Mouse (Mus musculus): ENCODE measurements around the gene Nav3.

DNA sequence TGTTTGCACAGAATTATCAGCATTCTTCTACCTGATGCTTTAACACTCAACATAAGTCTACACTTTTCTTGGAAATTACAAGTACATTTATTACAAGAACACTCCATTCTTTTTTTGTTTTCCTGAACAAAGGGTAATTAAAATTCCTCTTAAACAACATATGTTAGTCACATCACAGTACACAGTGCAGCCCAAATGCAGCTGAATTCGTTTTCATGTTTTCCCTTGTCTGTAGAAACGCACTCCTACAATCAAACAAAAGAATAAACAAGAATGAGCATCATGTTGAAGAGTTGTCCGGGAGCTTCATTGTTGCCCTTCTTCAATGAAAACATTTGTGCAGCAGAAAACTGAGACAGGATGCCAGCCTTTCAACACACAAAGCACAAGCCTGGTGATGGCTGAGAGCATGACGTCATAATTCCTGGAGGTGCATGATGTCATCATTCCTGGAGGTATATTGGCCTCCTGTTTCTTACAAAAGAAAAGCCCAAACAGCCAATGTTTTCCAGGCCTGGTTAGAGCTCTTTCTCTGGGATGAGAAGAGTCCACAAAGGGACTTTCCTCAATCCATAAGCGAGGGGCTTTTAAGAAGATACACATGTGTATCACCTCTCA, 367.5 kb downstream of the Nav3 start:
- no peak for TF ChIP-seq POLR2A (IDR thresholded peaks at IDR 0.05; ENCODE audit: extremely low read depth, insufficient read depth, low read length)
- no peak for TF ChIP-seq CTCF (IDR thresholded peaks at IDR 0.05; ENCODE audit: low read depth, low read length)

All from liver, adult 2 months (tissue).